Mouse (Mus musculus): Measurements from ENCODE around the gene Ina.
"Not testable (repeated sequence)": the region's sequence is repeated elsewhere in the genome, so short reads cannot be mapped to it uniquely, and the experiment has no call there.

Gene Ina

GRCm38 (mm10) chr19:47014447-47015381 lies at the start of gene Ina, which contains the start of gene Nt5c2:
Gene Ina (plus strand): TSS chr19:47014698.
Gene Nt5c2 (minus strand): TSS chr19:47015153.
- no peak for DNase-seq

GRCm38 (mm10) chr19:46965496-46965895 lies 49.0 kb upstream of the Ina start:
- no peak for DNase-seq

GRCm38 (mm10) chr19:46966330-46966729 lies 48.2 kb upstream of the Ina start:
- peak; percentile 57 for DNase-seq

- DNase-seq: no peak
Measured at GRCm38 (mm10) chr19:46967861-46968260, 46.6 kb upstream of the Ina start.

- no peak for DNase-seq
Measured at GRCm38 (mm10) chr19:46968833-46969232, 45.7 kb upstream of the Ina start.

- DNase-seq: peak; percentile 88
Measured at GRCm38 (mm10) chr19:46969286-46969985, 45.1 kb upstream of the Ina start.

GRCm38 (mm10) chr19:46970121-46970729 lies 44.3 kb upstream of the Ina start:
- DNase-seq: no peak

GRCm38 (mm10) chr19:46971051-46971689 lies 43.3 kb upstream of the Ina start:
- DNase-seq: no peak

GRCm38 (mm10) chr19:46971712-46972111 lies 42.8 kb upstream of the Ina start:
- no peak for DNase-seq

- DNase-seq: no peak
Measured at GRCm38 (mm10) chr19:46972159-46972558, 42.3 kb upstream of the Ina start.

GRCm38 (mm10) chr19:46975565-46975964 lies 38.9 kb upstream of the Ina start:
- DNase-seq: peak; percentile 74

GRCm38 (mm10) chr19:46975997-46976396 lies 38.5 kb upstream of the Ina start:
- DNase-seq: no peak

GRCm38 (mm10) chr19:46976743-46977142 lies 37.8 kb upstream of the Ina start:
- DNase-seq: no peak

- peak; percentile 89 for DNase-seq
Measured at GRCm38 (mm10) chr19:46977460-46977859, 37.0 kb upstream of the Ina start.

- not testable (repeated sequence) for DNase-seq
Measured at GRCm38 (mm10) chr19:46978069-46978468, 36.4 kb upstream of the Ina start.

GRCm38 (mm10) chr19:46978920-46979780 lies 35.3 kb upstream of the Ina start:
- DNase-seq: peak; percentile 55

GRCm38 (mm10) chr19:46979781-46980105 lies 34.8 kb upstream of the Ina start:
- DNase-seq: peak; percentile 69

GRCm38 (mm10) chr19:46981462-46981861 lies 33.0 kb upstream of the Ina start:
- no peak for DNase-seq

- no peak for DNase-seq
Measured at GRCm38 (mm10) chr19:46983352-46983965, 31.0 kb upstream of the Ina start.

GRCm38 (mm10) chr19:46983966-46984380 lies 30.5 kb upstream of the Ina start:
- no peak for DNase-seq

Data from kidney, adult 11 months (tissue).